Mouse (Mus musculus): ENCODE measurements around the gene Vwa3a. TPM values are rescaled to one million over a fixed set of nuclear protein-coding genes. Genes with fewer than 3 reads are reported as not detected.

The Vwa3a gene
- polyA plus RNA-seq, 1 experiment from 2014 or later: 0.41 TPM

DNA sequence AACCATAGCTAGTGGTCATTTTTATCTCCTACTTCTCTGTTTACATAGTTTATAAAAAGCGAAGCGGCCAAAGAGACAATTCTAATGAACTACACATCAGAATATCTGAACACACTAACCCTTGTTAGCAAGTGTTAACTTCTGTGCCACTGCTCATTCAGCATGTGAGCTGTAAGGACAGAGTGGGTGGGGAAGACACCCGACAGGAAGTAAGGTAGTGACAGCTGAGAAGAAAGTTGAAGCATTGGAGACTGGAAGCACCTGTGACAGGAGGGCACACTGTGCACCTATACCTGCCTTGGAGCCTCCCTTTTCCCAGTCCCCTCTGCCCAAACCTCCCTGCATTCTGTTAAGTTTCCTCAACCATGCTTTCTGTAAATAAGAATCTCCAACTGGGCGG, 17.1 kb upstream of the Vwa3a start:
- DNase-seq (ENCODE audit: extremely low spot score, low spot score): no peak
- H3K27ac ChIP-seq: no peak overlapping the region
- H3K27me3 ChIP-seq (ENCODE audit: poor library complexity, severe bottlenecking): no peaks in the 10 kb centered on the region
- 95% methylated on average over 4 of the region's 4 CpGs for WGBS
- H3K36me3 ChIP-seq (replicated peaks): peaks cover 26% of the 10 kb centered on the region
- no peak overlapping the region for H3K4me3 ChIP-seq
- peaks cover 22% of the 10 kb centered on the region for H3K4me1 ChIP-seq
- H3K9me3 ChIP-seq: no peaks in the 10 kb centered on the region

DNA sequence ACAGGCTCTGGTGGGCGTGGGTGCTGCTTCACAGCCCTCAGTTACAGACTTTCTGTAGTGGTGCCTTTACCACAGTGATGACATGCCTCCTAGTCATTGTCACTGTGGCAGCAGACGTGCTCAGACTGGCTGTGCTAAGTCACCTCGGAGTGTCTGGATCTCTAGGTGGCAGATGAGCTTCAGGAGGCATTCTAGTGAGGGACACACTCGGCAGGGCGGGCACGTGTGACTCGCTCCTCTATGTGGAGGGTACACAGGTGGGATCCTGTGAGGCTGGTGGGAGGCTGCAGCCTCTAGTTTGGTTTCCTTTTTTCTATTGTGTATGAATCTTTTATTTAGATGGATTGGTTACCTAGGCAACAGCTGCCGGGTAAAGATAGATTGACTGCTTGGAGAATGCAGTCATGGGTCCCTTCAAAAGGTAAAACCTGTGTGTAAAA, 16.3 kb upstream of the Vwa3a start:
- WGBS: 56% methylated on average over 8 of the region's 8 CpGs
- H3K9me3 ChIP-seq: no peaks in the 10 kb centered on the region
- H3K4me3 ChIP-seq: no peak overlapping the region; the same call in 1 of the 2 replicates
- no peak overlapping the region for H3K27ac ChIP-seq
- no peaks in the 10 kb centered on the region for H3K27me3 ChIP-seq (ENCODE audit: poor library complexity, severe bottlenecking)
- peaks cover 30% of the 10 kb centered on the region for H3K36me3 ChIP-seq (replicated peaks)
- DNase-seq (ENCODE audit: extremely low spot score, low spot score): no peak
- peaks cover 19% of the 10 kb centered on the region for H3K4me1 ChIP-seq

- H3K4me1 ChIP-seq: peaks cover 12% of the 10 kb centered on the region
- WGBS: 96% methylated on average over 3 of the region's 3 CpGs
- no peak overlapping the region for H3K4me3 ChIP-seq
- H3K27ac ChIP-seq: no peak overlapping the region
- no peaks in the 10 kb centered on the region for H3K9me3 ChIP-seq
- peaks cover 49% of the 10 kb centered on the region for H3K36me3 ChIP-seq (replicated peaks)
- no peak for DNase-seq (ENCODE audit: extremely low spot score, low spot score)
- H3K27me3 ChIP-seq (ENCODE audit: poor library complexity, severe bottlenecking): no peaks in the 10 kb centered on the region
Measured at GRCm38 (mm10) chr7:120727581-120727980, 11.5 kb upstream of the Vwa3a start.

DNA sequence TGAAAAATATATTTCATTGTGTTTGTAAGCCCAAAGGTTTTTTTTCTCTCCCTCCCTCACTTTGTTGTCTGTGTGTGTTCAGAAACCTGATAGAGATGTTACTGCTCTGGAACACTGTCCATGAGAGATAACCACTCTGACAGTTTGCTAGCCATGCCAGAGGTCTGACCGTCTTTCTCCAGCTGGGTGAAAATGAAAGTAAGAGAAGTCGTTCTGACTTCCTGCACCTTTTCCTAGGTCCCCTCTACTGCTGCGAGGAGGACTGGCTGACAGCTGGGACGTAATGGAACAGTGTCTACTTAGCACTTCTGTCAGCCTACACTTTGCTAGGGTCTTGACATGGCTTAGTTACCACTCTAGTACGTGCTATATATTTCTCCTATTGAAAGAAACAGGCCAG, 9.5 kb upstream of the Vwa3a start:
- Histone ChIP-seq H3K27me3 (ENCODE audit: poor library complexity, severe bottlenecking) (no peaks in the 10 kb centered on the region), H3K4me3 (no peak overlapping the region), H3K4me1 (no peaks in the 10 kb centered on the region), H3K36me3 (replicated peaks) (peaks cover 58% of the 10 kb centered on the region), H3K9me3 (no peaks in the 10 kb centered on the region), H3K27ac (no peak overlapping the region)
- 87% methylated on average over 5 of the region's 5 CpGs for WGBS
- DNase-seq (ENCODE audit: extremely low spot score, low spot score): no peak

GRCm38 (mm10) chr7:120732906-120733305, 6.2 kb upstream of the Vwa3a start:
- no peaks in the 10 kb centered on the region for H3K4me1 ChIP-seq
- H3K27ac ChIP-seq: no peak overlapping the region
- no peaks in the 10 kb centered on the region for H3K9me3 ChIP-seq
- no peak overlapping the region for H3K4me3 ChIP-seq
- WGBS: 91% methylated on average over 7 of the region's 7 CpGs
- H3K36me3 ChIP-seq (replicated peaks): peaks cover 49% of the 10 kb centered on the region
- peak; percentile 7 for DNase-seq (ENCODE audit: extremely low spot score, low spot score)
- H3K27me3 ChIP-seq (ENCODE audit: poor library complexity, severe bottlenecking): no peaks in the 10 kb centered on the region

DNA sequence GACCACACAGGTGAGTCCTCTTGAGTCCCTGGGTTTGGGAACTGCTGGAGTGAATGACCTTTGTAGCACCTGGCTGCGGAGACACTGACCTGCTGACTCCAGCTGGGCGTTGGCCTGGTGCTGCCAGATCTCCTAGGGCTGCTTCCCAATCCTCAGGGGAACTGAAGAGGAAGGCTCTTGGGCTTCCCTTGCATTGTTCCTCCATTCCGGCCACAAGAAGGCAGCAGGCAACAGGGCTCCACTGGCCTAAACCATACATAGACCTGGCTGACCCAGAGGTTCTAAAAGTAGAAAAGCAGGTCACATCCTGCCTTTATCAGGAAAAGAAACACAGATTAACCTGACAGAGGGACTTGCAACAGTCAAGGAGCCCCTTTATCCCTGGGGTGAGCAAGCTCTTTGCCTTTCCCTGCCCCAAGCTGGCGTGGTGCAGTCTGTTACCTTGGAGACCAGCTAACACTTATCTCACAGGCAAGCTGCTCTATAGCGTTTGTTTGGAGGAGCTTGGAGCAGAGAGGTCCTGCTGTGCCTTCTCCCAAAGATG, 512 bp downstream of the Vwa3a start:
- DNase-seq (ENCODE audit: extremely low spot score, low spot score): no peak
- Histone ChIP-seq H3K9me3 (no peaks in the 10 kb centered on the region), H3K4me1 (peaks cover 33% of the 10 kb centered on the region), H3K27me3 (ENCODE audit: poor library complexity, severe bottlenecking) (peaks cover 5% of the 10 kb centered on the region; the same call in 1 of the 2 replicates), H3K4me3 (no peak overlapping the region), H3K36me3 (replicated peaks) (peaks cover 6% of the 10 kb centered on the region), H3K27ac (no peak overlapping the region; the same call in 1 of the 2 replicates)
- WGBS: 10% methylated on average over 5 of the region's 5 CpGs

- H3K4me1 ChIP-seq: peaks cover 33% of the 10 kb centered on the region
- no peak overlapping the region for H3K4me3 ChIP-seq
- H3K36me3 ChIP-seq (replicated peaks): no peaks in the 10 kb centered on the region
- H3K27me3 ChIP-seq (ENCODE audit: poor library complexity, severe bottlenecking): peaks cover 5% of the 10 kb centered on the region; the same call in 1 of the 2 replicates
- no peak overlapping the region for H3K27ac ChIP-seq
- WGBS: 77% methylated on average over 14 of the region's 14 CpGs
- DNase-seq (ENCODE audit: extremely low spot score, low spot score): no peak
- H3K9me3 ChIP-seq: no peaks in the 10 kb centered on the region
Measured at GRCm38 (mm10) chr7:120743366-120744351, 4.5 kb downstream of the Vwa3a start.

DNA sequence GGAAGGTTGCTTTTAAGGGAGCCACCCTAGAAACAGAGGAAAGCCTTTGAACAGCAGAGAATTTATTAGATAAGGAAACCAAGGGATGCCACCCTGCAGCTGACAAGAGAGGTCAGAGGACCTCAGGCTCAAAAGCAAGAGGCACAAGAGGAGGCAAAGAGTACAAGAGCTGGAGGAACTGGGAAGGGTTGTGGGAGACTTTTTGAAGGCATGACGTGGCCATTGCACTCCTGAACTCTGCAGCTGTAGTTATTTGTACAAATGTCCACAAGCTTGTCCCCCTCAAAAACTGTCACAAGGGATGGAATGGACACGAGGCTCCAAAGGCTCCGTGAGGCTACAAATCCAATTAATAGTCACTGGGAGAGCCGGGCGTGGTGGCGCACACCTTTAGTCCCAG, 5.5 kb downstream of the Vwa3a start:
- WGBS: 92% methylated on average over 6 of the region's 6 CpGs

GRCm38 (mm10) chr7:120746029-120746428, 6.9 kb downstream of the Vwa3a start:
- 88% methylated on average over 3 of the region's 3 CpGs for WGBS
- Histone ChIP-seq H3K27me3 (ENCODE audit: poor library complexity, severe bottlenecking) (peaks cover 5% of the 10 kb centered on the region; the same call in 1 of the 2 replicates), H3K36me3 (replicated peaks) (no peaks in the 10 kb centered on the region), H3K4me3 (no peak overlapping the region), H3K9me3 (no peaks in the 10 kb centered on the region), H3K4me1 (peaks cover 20% of the 10 kb centered on the region), H3K27ac (no peak overlapping the region)
- no peak for DNase-seq (ENCODE audit: extremely low spot score, low spot score)

More for the DNA sequence above, 5.5 kb downstream of the Vwa3a start:
- no peaks in the 10 kb centered on the region for H3K36me3 ChIP-seq (replicated peaks)
- H3K9me3 ChIP-seq: no peaks in the 10 kb centered on the region
- H3K27ac ChIP-seq: no peak overlapping the region
- no peak overlapping the region for H3K4me3 ChIP-seq
- H3K4me1 ChIP-seq: peaks cover 27% of the 10 kb centered on the region
- peaks cover 5% of the 10 kb centered on the region; the same call in 1 of the 2 replicates for H3K27me3 ChIP-seq (ENCODE audit: poor library complexity, severe bottlenecking)
- DNase-seq (ENCODE audit: extremely low spot score, low spot score): no peak

DNA sequence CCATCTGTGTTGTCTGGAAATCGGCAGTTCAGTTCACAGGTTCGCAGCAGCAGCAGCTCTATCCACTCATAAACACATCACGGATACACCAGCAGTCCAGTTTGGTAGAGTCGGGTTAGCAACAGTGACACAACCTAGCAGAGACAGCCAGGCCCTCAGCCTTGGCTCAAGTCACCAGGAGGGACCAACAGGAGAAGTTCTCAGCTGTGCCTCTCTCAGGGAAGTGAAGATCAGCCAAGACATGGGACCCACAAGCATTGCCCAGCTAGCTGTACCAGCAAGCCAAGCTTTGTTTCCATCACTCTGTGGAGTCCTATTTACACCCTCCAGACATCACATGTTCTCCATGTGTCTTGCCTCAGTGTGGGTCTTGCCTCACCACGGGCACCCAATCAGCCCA, 7.7 kb downstream of the Vwa3a start:
- 90% methylated on average over 5 of the region's 5 CpGs for WGBS
- no peak overlapping the region for H3K4me3 ChIP-seq

GRCm38 (mm10) chr7:120748478-120748877, 9.4 kb downstream of the Vwa3a start:
- no peaks in the 10 kb centered on the region for H3K27me3 ChIP-seq (ENCODE audit: poor library complexity, severe bottlenecking)
- H3K4me1 ChIP-seq: peaks cover 11% of the 10 kb centered on the region
- no peak overlapping the region for H3K27ac ChIP-seq
- no peaks in the 10 kb centered on the region for H3K36me3 ChIP-seq (replicated peaks)
- H3K9me3 ChIP-seq: no peaks in the 10 kb centered on the region
- no peak for DNase-seq (ENCODE audit: extremely low spot score, low spot score)
- no peak overlapping the region for H3K4me3 ChIP-seq

More for the DNA sequence above, 7.7 kb downstream of the Vwa3a start:
- H3K9me3 ChIP-seq: no peaks in the 10 kb centered on the region
- H3K27me3 ChIP-seq (ENCODE audit: poor library complexity, severe bottlenecking): peaks cover 5% of the 10 kb centered on the region; the same call in 1 of the 2 replicates
- peaks cover 20% of the 10 kb centered on the region for H3K4me1 ChIP-seq
- H3K27ac ChIP-seq: no peak overlapping the region
- H3K36me3 ChIP-seq (replicated peaks): no peaks in the 10 kb centered on the region
- no peak for DNase-seq (ENCODE audit: extremely low spot score, low spot score)

GRCm38 (mm10) chr7:120751330-120751729, 12.2 kb downstream of the Vwa3a start:
- H3K9me3 ChIP-seq: no peaks in the 10 kb centered on the region
- H3K4me3 ChIP-seq: no peak overlapping the region
- no peaks in the 10 kb centered on the region for H3K4me1 ChIP-seq
- DNase-seq (ENCODE audit: extremely low spot score, low spot score): no peak
- no peak overlapping the region for H3K27ac ChIP-seq
- H3K27me3 ChIP-seq (ENCODE audit: poor library complexity, severe bottlenecking): no peaks in the 10 kb centered on the region
- no peaks in the 10 kb centered on the region for H3K36me3 ChIP-seq (replicated peaks)

DNA sequence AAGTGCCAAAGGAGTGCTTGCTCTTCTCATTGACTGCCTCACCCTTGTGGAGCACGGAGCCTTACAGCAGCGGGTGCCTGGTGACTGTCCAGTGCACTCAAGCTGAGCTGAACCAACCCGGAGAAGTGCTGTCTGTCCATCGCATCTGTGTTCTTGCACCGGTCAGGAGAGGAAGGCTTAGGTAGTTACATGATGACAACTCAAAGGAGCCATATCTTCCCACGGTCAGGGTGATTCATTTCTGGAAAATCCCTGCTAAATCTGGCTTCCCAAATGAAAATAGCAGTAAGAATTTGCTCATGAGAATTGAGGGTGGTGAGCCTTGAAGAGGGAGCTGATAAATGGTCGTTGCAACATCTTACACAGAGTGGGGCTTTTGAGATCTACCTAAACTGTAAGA, 12.8 kb downstream of the Vwa3a start:
- no peaks in the 10 kb centered on the region for H3K36me3 ChIP-seq (replicated peaks)
- H3K9me3 ChIP-seq: no peaks in the 10 kb centered on the region
- 88% methylated on average over 7 of the region's 7 CpGs for WGBS
- no peak overlapping the region for H3K4me3 ChIP-seq
- no peaks in the 10 kb centered on the region for H3K27me3 ChIP-seq (ENCODE audit: poor library complexity, severe bottlenecking)
- H3K4me1 ChIP-seq: no peaks in the 10 kb centered on the region
- no peak for DNase-seq (ENCODE audit: extremely low spot score, low spot score)
- no peak overlapping the region for H3K27ac ChIP-seq
